Mouse (Mus musculus) midbrain, embryonic 16.5 days (tissue): ENCODE measurements around the gene Srf. TPM values are rescaled to one million over a fixed set of nuclear protein-coding genes. Genes with fewer than 3 reads are reported as not detected.

ENCODE experiments used
- ATAC-seq: fragments of 200-750 bp; cut with Nextera tagmentation; 2 replicates; pipeline ENCODE4 v1.8.0; 2017; ENCODE audit warnings: moderate TSS enrichment
- H3K27ac ChIP-seq: fragments of 300-500 bp; sonication (generic); 2 replicates; pipeline ENCODE4 v1.5.1; 2014; ENCODE audit warnings: mild to moderate bottlenecking, low read length, mixed read lengths
- H3K27me3 ChIP-seq: fragments of 300-500 bp; sonication (generic); 2 replicates; pipeline ENCODE4 v1.6.1; 2014; ENCODE audit warnings: low read depth, low read length, mixed read lengths; ENCODE audit not compliant: control insufficient read depth, insufficient read depth
- H3K36me3 ChIP-seq: fragments of 300-500 bp; sonication (generic); 2 replicates; pipeline ENCODE4 v1.6.1; 2014; ENCODE audit warnings: mild to moderate bottlenecking, low read length, moderate library complexity, mixed read lengths; ENCODE audit not compliant: control insufficient read depth, insufficient read depth
- H3K4me1 ChIP-seq: fragments of 300-500 bp; sonication (generic); 2 replicates; pipeline ENCODE4 v1.6.1; 2014; ENCODE audit warnings: mild to moderate bottlenecking, low read length, mixed read lengths; ENCODE audit not compliant: control insufficient read depth, insufficient read depth
- H3K4me2 ChIP-seq: fragments of 300-500 bp; sonication (generic); 2 replicates; pipeline ENCODE4 v1.6.1; 2014; ENCODE audit warnings: mild to moderate bottlenecking, low read length, mixed read lengths
- H3K4me3 ChIP-seq: fragments of 300-500 bp; sonication (generic); 2 replicates; pipeline ENCODE4 v1.5.1; 2014; ENCODE audit warnings: low read depth, mild to moderate bottlenecking, low read length, moderate library complexity, mixed read lengths
- H3K9ac ChIP-seq: fragments of 300-500 bp; sonication (generic); 2 replicates; pipeline ENCODE4 v1.6.1; 2014; ENCODE audit warnings: low read depth, low read length, mixed read lengths
- H3K9me3 ChIP-seq: fragments of 300-500 bp; sonication (generic); replicated peaks from 2 replicates; pipeline ENCODE4 v1.6.1; 2014; ENCODE audit warnings: mild to moderate bottlenecking, low read length, mixed read lengths; ENCODE audit not compliant: control insufficient read depth, poor library complexity, severe bottlenecking
- WGBS: fragments of 180-500 bp; shearing (Covaris S2); extraction: QIAGEN DNeasy Blood & Tissue Kit; methylation state at CpG from one replicate; pipeline ENCODE4 v1.1.7; 2014; 5-methylcytosine and 5-hydroxymethylcytosine counted together
- polyA plus RNA-seq: library from polyadenylated mRNA; unstranded; fragments of >200 nt; fragmentation: Nextera tagmentation; extraction: Ambion mirVana; gene quantifications from 2 replicates; pipeline ENCODE4 v1.2.1, GENCODE M21; 2015

The Srf gene
- polyA plus RNA-seq, 1 experiment from 2014 or later: 3.0 TPM

- no peaks in the 10 kb centered on the region for H3K4me1 ChIP-seq
- H3K27me3 ChIP-seq: no peaks in the 10 kb centered on the region
- H3K4me3 ChIP-seq: no peak overlapping the region
- no peak overlapping the region for H3K27ac ChIP-seq
- WGBS: 92% methylated on average over 4 of the region's 4 CpGs
- H3K9me3 ChIP-seq: no peaks in the 10 kb centered on the region
- no peak overlapping the region for H3K4me2 ChIP-seq
- 0 out of 2 replicates have a peak, but pooled peaks cover 3% of the 10 kb centered on the region for H3K36me3 ChIP-seq
- H3K9ac ChIP-seq: no peak overlapping the region
- ATAC-seq: no peak
Measured at GRCm38 (mm10) chr17:46593124-46593523, 37.1 kb upstream of the Srf start.

- no peaks in the 10 kb centered on the region for H3K9me3 ChIP-seq
- no peak overlapping the region for H3K4me3 ChIP-seq
- 71% methylated on average over 19 of the region's 19 CpGs for WGBS
- no peak overlapping the region for H3K9ac ChIP-seq
- H3K4me1 ChIP-seq: no peaks in the 10 kb centered on the region
- H3K27ac ChIP-seq: no peak overlapping the region
- ATAC-seq: no peak
- no peak overlapping the region for H3K4me2 ChIP-seq
- H3K36me3 ChIP-seq: peaks cover 3% of the 10 kb centered on the region; the same call in 1 of the 2 replicates
- H3K27me3 ChIP-seq: no peaks in the 10 kb centered on the region
Measured at GRCm38 (mm10) chr17:46591406-46591805, 35.4 kb upstream of the Srf start.

- H3K27me3 ChIP-seq: no peaks in the 10 kb centered on the region
- ATAC-seq: no peak
- H3K4me2 ChIP-seq: no peak overlapping the region
- no peak overlapping the region for H3K4me3 ChIP-seq
- peaks cover 3% of the 10 kb centered on the region for H3K36me3 ChIP-seq
- no peaks in the 10 kb centered on the region for H3K4me1 ChIP-seq
- H3K9ac ChIP-seq: no peak overlapping the region
- H3K27ac ChIP-seq: no peak overlapping the region
- WGBS: 95% methylated on average over 7 of the region's 7 CpGs
- H3K9me3 ChIP-seq: no peaks in the 10 kb centered on the region
Measured at GRCm38 (mm10) chr17:46590439-46590838, 34.5 kb upstream of the Srf start.

GRCm38 (mm10) chr17:46589635-46590314 is 33.8 kb upstream of the Srf start:
- Histone ChIP-seq H3K4me3 (no peak overlapping the region), H3K9me3 (no peaks in the 10 kb centered on the region), H3K9ac (no peak overlapping the region), H3K4me2 (no peak overlapping the region), H3K4me1 (no peaks in the 10 kb centered on the region), H3K27ac (no peak overlapping the region), H3K27me3 (no peaks in the 10 kb centered on the region), H3K36me3 (peaks cover 3% of the 10 kb centered on the region)
- no peak for ATAC-seq
- WGBS: 95% methylated on average over 16 of the region's 16 CpGs

- Histone ChIP-seq H3K36me3 (peaks cover 3% of the 10 kb centered on the region), H3K4me3 (no peak overlapping the region), H3K4me2 (no peak overlapping the region), H3K9me3 (no peaks in the 10 kb centered on the region), H3K27me3 (no peaks in the 10 kb centered on the region), H3K4me1 (no peaks in the 10 kb centered on the region), H3K27ac (no peak overlapping the region), H3K9ac (no peak overlapping the region)
- 96% methylated on average over 6 of the region's 6 CpGs for WGBS
- ATAC-seq: no peak
Measured at GRCm38 (mm10) chr17:46588913-46589312, 32.9 kb upstream of the Srf start.

GRCm38 (mm10) chr17:46588173-46588572 is 32.2 kb upstream of the Srf start:
- Histone ChIP-seq H3K36me3 (peaks cover 3% of the 10 kb centered on the region), H3K4me2 (no peak overlapping the region)
- no peak for ATAC-seq

GRCm38 (mm10) chr17:46586327-46586726 is 30.4 kb upstream of the Srf start:
- no peak overlapping the region for H3K27ac ChIP-seq
- no peaks in the 10 kb centered on the region for H3K27me3 ChIP-seq
- H3K4me3 ChIP-seq: no peak overlapping the region
- H3K4me2 ChIP-seq: no peak overlapping the region
- ATAC-seq: no peak
- H3K36me3 ChIP-seq: peaks cover 9% of the 10 kb centered on the region
- H3K4me1 ChIP-seq: no peaks in the 10 kb centered on the region
- 94% methylated on average over 8 of the region's 8 CpGs for WGBS
- H3K9me3 ChIP-seq: no peaks in the 10 kb centered on the region
- no peak overlapping the region for H3K9ac ChIP-seq

More at GRCm38 (mm10) chr17:46588173-46588572, 32.2 kb upstream of the Srf start:
- Histone ChIP-seq H3K27me3 (no peaks in the 10 kb centered on the region), H3K27ac (no peak overlapping the region), H3K9me3 (no peaks in the 10 kb centered on the region), H3K4me1 (no peaks in the 10 kb centered on the region), H3K9ac (no peak overlapping the region), H3K4me3 (no peak overlapping the region)
- 84% methylated on average over 9 of the region's 9 CpGs for WGBS

- H3K9me3 ChIP-seq: no peaks in the 10 kb centered on the region
- ATAC-seq: no peak
- peaks cover 37% of the 10 kb centered on the region for H3K36me3 ChIP-seq
- no peak overlapping the region for H3K27ac ChIP-seq
- no peaks in the 10 kb centered on the region for H3K4me1 ChIP-seq
- WGBS: 82% methylated on average over 5 of the region's 5 CpGs
- H3K4me3 ChIP-seq: no peak overlapping the region
- no peak overlapping the region for H3K4me2 ChIP-seq
- H3K27me3 ChIP-seq: no peaks in the 10 kb centered on the region
- H3K9ac ChIP-seq: no peak overlapping the region
Measured at GRCm38 (mm10) chr17:46578650-46579049, 22.7 kb upstream of the Srf start.

- Histone ChIP-seq H3K4me1 (no peaks in the 10 kb centered on the region), H3K4me3 (no peak overlapping the region), H3K36me3 (peaks cover 40% of the 10 kb centered on the region), H3K27ac (no peak overlapping the region), H3K4me2 (no peak overlapping the region), H3K27me3 (no peaks in the 10 kb centered on the region), H3K9me3 (no peaks in the 10 kb centered on the region), H3K9ac (no peak overlapping the region)
- no peak for ATAC-seq
- WGBS: 92% methylated on average over 13 of the region's 13 CpGs
Measured at GRCm38 (mm10) chr17:46576070-46576469, 20.1 kb upstream of the Srf start.
